Mouse (Mus musculus): ENCODE data around the gene Olfr740. TPM values are rescaled to one million over a fixed set of nuclear protein-coding genes. Genes with fewer than 3 reads are reported as not detected.

Gene Olfr740
- not detected in 2 replicates for polyA plus RNA-seq (2014; fragmentation: Nextera tagmentation; extraction: Ambion mirVana)

DNA sequence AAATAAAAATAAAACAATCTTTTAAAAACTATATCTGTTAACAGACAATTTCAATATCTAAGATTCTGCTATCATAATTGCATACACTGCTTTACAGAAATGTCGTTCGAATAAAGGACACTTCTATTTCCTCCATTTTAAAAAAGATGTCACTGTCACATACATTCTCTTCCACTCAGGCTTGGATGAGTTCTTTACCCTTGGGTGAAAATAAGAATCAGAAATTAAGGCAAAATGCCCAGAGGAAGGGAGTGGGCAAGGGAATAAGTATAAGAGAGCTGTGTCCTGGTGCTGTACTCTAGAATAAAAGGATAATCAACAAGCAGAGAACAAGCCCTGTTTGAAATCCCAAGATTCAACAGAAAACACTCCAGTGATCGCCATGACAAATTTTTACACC, at the start of gene Olfr740:
Olfr740 (plus strand) TSS at position 301 of the 400 bp plus-strand sequence.
- 80% methylated on average over 3 of the region's 3 CpGs for WGBS
- Histone ChIP-seq H3K9me3 (ENCODE audit: control insufficient read depth, low read length) (no peaks in the 10 kb centered on the region), H3K27me3 (ENCODE audit: control insufficient read depth, insufficient read depth, low read length) (no peaks in the 10 kb centered on the region), H3K27ac (ENCODE audit: low read depth, low read length) (no peak within 1 kb of the TSS), H3K4me2 (ENCODE audit: low read depth, low read length, severe bottlenecking) (no peak within 1 kb of the TSS), H3K4me3 (ENCODE audit: low read depth, low read length) (no peak within 1 kb of the TSS), H3K36me3 (ENCODE audit: control insufficient read depth, insufficient read depth, low read length) (no peaks in the 10 kb centered on the region), H3K9ac (ENCODE audit: low read length) (no peak within 1 kb of the TSS), H3K4me1 (replicated peaks; ENCODE audit: control insufficient read depth, insufficient read depth, low read length) (no peaks in the 10 kb centered on the region)
- ATAC-seq (replicated peaks; ENCODE audit: low FRiP score) (no peak), DNase-seq (ENCODE audit: low spot score) (no peak)

DNA sequence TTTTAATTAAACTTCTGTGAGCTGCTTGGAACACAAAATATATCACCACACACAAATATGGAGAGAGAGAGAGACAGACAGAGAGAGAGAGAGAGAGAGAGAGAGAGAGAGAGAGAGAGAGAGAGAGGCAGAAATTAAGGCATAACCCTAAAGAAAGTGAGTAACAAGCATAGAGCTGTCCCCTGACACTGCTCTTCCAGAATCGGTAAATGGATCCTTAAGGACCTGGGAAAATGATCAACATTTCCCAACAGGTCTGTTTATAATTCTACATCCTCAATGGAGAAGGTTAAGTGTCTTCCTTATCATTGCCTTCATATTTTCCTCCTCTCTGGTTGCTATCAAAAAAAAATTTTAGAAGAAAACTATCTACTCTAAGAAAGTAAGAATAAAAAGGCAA, 38.1 kb upstream of the Olfr740 start, which contains the start of gene Olfr738:
Olfr738 (plus strand) TSS at position 301 of the 400 bp plus-strand sequence.
- H3K36me3 ChIP-seq (ENCODE audit: control insufficient read depth, insufficient read depth, low read length), result no peaks in the 10 kb centered on the region
- no peaks in the 10 kb centered on the region for H3K27me3 ChIP-seq (ENCODE audit: control insufficient read depth, insufficient read depth, low read length)
- H3K4me3 ChIP-seq (ENCODE audit: low read depth, low read length), result no peak within 1 kb of the TSS
- H3K9me3 ChIP-seq (ENCODE audit: control insufficient read depth, low read length), result no peaks in the 10 kb centered on the region
- no peak for DNase-seq (ENCODE audit: low spot score)
- WGBS, result 83% methylated on average over 1 of the region's 1 CpGs
- H3K4me1 ChIP-seq (replicated peaks; ENCODE audit: control insufficient read depth, insufficient read depth, low read length), result no peaks in the 10 kb centered on the region
- H3K9ac ChIP-seq (ENCODE audit: low read length), result no peak within 1 kb of the TSS
- no peak within 1 kb of the TSS for H3K27ac ChIP-seq (ENCODE audit: low read depth, low read length)
- no peak for ATAC-seq (replicated peaks; ENCODE audit: low FRiP score)
- no peak within 1 kb of the TSS for H3K4me2 ChIP-seq (ENCODE audit: low read depth, low read length, severe bottlenecking)

- H3K4me1 ChIP-seq (replicated peaks; ENCODE audit: control insufficient read depth, insufficient read depth, low read length), result no peaks in the 10 kb centered on the region
- H3K27me3 ChIP-seq (ENCODE audit: control insufficient read depth, insufficient read depth, low read length), result no peaks in the 10 kb centered on the region
- ATAC-seq (replicated peaks; ENCODE audit: low FRiP score) (no peak), DNase-seq (ENCODE audit: low spot score) (no peak)
- H3K27ac ChIP-seq (ENCODE audit: low read depth, low read length), result no peak within 1 kb of the TSS
- no peak within 1 kb of the TSS for H3K4me3 ChIP-seq (ENCODE audit: low read depth, low read length)
- H3K36me3 ChIP-seq (ENCODE audit: control insufficient read depth, insufficient read depth, low read length), result no peaks in the 10 kb centered on the region
- H3K9me3 ChIP-seq (ENCODE audit: control insufficient read depth, low read length), result no peaks in the 10 kb centered on the region
- no peak within 1 kb of the TSS for H3K4me2 ChIP-seq (ENCODE audit: low read depth, low read length, severe bottlenecking)
- H3K9ac ChIP-seq (ENCODE audit: low read length), result no peak within 1 kb of the TSS
- WGBS, result 82% methylated on average over 2 of the region's 2 CpGs
Observed at GRCm38 (mm10) chr14:50418326-50418725, 27.0 kb upstream of the Olfr740 start, which contains the start of gene Olfr739. Olfr739 (plus strand) TSS chr14:50418626.

GRCm38 (mm10) chr14:50472438-50472837, 27.1 kb downstream of the Olfr740 start, which contains the start of gene Olfr741:
Olfr741 (plus strand) TSS chr14:50472738.
- Histone ChIP-seq H3K4me2 (ENCODE audit: low read depth, low read length, severe bottlenecking) (no peak within 1 kb of the TSS), H3K27me3 (ENCODE audit: control insufficient read depth, insufficient read depth, low read length) (no peaks in the 10 kb centered on the region), H3K36me3 (ENCODE audit: control insufficient read depth, insufficient read depth, low read length) (no peaks in the 10 kb centered on the region), H3K4me3 (ENCODE audit: low read depth, low read length) (no peak within 1 kb of the TSS), H3K9ac (ENCODE audit: low read length) (no peak within 1 kb of the TSS), H3K27ac (ENCODE audit: low read depth, low read length) (no peak within 1 kb of the TSS), H3K4me1 (replicated peaks; ENCODE audit: control insufficient read depth, insufficient read depth, low read length) (no peaks in the 10 kb centered on the region), H3K9me3 (ENCODE audit: control insufficient read depth, low read length) (no peaks in the 10 kb centered on the region)
- no peak for DNase-seq (ENCODE audit: low spot score)
- WGBS, result 81% methylated on average over 2 of the region's 2 CpGs
- no peak for ATAC-seq (replicated peaks; ENCODE audit: low FRiP score)

DNA sequence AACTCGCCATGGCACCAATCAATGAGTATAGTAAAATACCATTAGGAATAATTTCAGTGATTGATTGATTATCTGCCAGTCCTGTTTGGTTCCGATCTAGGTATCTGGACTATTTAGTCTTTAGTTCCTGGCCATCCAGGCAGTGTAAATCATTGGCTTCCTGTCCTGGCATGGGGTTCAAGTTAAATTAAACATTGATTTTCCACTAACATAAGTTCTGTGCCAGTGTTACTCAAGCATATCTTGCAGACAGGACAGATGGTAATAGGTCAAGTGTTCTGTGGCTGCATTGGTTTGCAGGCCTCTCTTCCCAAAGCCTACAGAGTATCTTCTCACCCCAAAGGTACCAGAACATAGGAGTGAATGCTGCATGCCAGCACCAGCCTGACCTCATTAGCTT, 33.1 kb downstream of the Olfr740 start:
- no peaks in the 10 kb centered on the region for H3K4me1 ChIP-seq (replicated peaks; ENCODE audit: control insufficient read depth, insufficient read depth, low read length)
- WGBS, result 77% methylated on average over 2 of the region's 2 CpGs
- ATAC-seq (replicated peaks; ENCODE audit: low FRiP score), result no peak

GRCm38 (mm10) chr14:50503300-50503699, 58.0 kb downstream of the Olfr740 start, which contains the start of gene Olfr742:
Olfr742 (plus strand) TSS chr14:50503600.
- Histone ChIP-seq H3K27ac (ENCODE audit: low read depth, low read length) (no peak within 1 kb of the TSS), H3K4me1 (replicated peaks; ENCODE audit: control insufficient read depth, insufficient read depth, low read length) (no peaks in the 10 kb centered on the region), H3K4me2 (ENCODE audit: low read depth, low read length, severe bottlenecking) (no peak within 1 kb of the TSS), H3K4me3 (ENCODE audit: low read depth, low read length) (no peak within 1 kb of the TSS), H3K27me3 (ENCODE audit: control insufficient read depth, insufficient read depth, low read length) (no peaks in the 10 kb centered on the region), H3K36me3 (ENCODE audit: control insufficient read depth, insufficient read depth, low read length) (no peaks in the 10 kb centered on the region), H3K9ac (ENCODE audit: low read length) (no peak within 1 kb of the TSS), H3K9me3 (ENCODE audit: control insufficient read depth, low read length) (no peaks in the 10 kb centered on the region)
- DNase-seq (ENCODE audit: low spot score) (no peak), ATAC-seq (replicated peaks; ENCODE audit: low FRiP score) (no peak)
- WGBS, result 61% methylated on average over 2 of the region's 2 CpGs

More for the DNA sequence above, 33.1 kb downstream of the Olfr740 start:
- no peak overlapping the region for H3K27ac ChIP-seq (ENCODE audit: low read depth, low read length)
- H3K4me3 ChIP-seq (ENCODE audit: low read depth, low read length), result no peak overlapping the region
- no peaks in the 10 kb centered on the region for H3K36me3 ChIP-seq (ENCODE audit: control insufficient read depth, insufficient read depth, low read length)
- H3K9ac ChIP-seq (ENCODE audit: low read length), result no peak overlapping the region
- DNase-seq (ENCODE audit: low spot score), result no peak
- no peaks in the 10 kb centered on the region for H3K9me3 ChIP-seq (ENCODE audit: control insufficient read depth, low read length)
- H3K27me3 ChIP-seq (ENCODE audit: control insufficient read depth, insufficient read depth, low read length), result no peaks in the 10 kb centered on the region
- no peak overlapping the region for H3K4me2 ChIP-seq (ENCODE audit: low read depth, low read length, severe bottlenecking)

Other genes with a start within 250 kb of the Olfr740 start
- not detected in 2 replicates for gene Olfr731, start 203.7 kb upstream of the Olfr740 start, polyA plus RNA-seq (2014; fragmentation: Nextera tagmentation; extraction: Ambion mirVana)
- not detected in 2 replicates for gene Olfr732, start 161.3 kb upstream of the Olfr740 start, polyA plus RNA-seq (2014; fragmentation: Nextera tagmentation; extraction: Ambion mirVana)
- not detected in 2 replicates for gene Olfr733, start 144.0 kb upstream of the Olfr740 start, polyA plus RNA-seq (2014; fragmentation: Nextera tagmentation; extraction: Ambion mirVana)
- not detected in 2 replicates for gene Olfr734, start 118.8 kb upstream of the Olfr740 start, polyA plus RNA-seq (2014; fragmentation: Nextera tagmentation; extraction: Ambion mirVana)
- gene Olfr735, start 96.7 kb upstream of the Olfr740 start, polyA plus RNA-seq (2014; fragmentation: Nextera tagmentation; extraction: Ambion mirVana), result not detected in 2 replicates
- not detected in 2 replicates for gene Tlr11, start 87.6 kb upstream of the Olfr740 start, polyA plus RNA-seq (2014; fragmentation: Nextera tagmentation; extraction: Ambion mirVana)
- gene Olfr736, start 64.4 kb upstream of the Olfr740 start, polyA plus RNA-seq (2014; fragmentation: Nextera tagmentation; extraction: Ambion mirVana), result not detected in 2 replicates
- not detected in 2 replicates for gene Olfr738, start 38.0 kb upstream of the Olfr740 start, polyA plus RNA-seq (2014; fragmentation: Nextera tagmentation; extraction: Ambion mirVana)
- not detected in 2 replicates for gene Olfr739, start 26.9 kb upstream of the Olfr740 start, polyA plus RNA-seq (2014; fragmentation: Nextera tagmentation; extraction: Ambion mirVana)
- gene Olfr741, start 27.2 kb downstream of the Olfr740 start, polyA plus RNA-seq (2014; fragmentation: Nextera tagmentation; extraction: Ambion mirVana), result not detected in 2 replicates
- not detected in 2 replicates for gene Olfr742, start 58.1 kb downstream of the Olfr740 start, polyA plus RNA-seq (2014; fragmentation: Nextera tagmentation; extraction: Ambion mirVana)
- not detected in 2 replicates for gene Olfr743, start 76.3 kb downstream of the Olfr740 start, polyA plus RNA-seq (2014; fragmentation: Nextera tagmentation; extraction: Ambion mirVana)
- gene Olfr744, start 169.3 kb downstream of the Olfr740 start, polyA plus RNA-seq (2014; fragmentation: Nextera tagmentation; extraction: Ambion mirVana), result not detected in 2 replicates
- not detected in 2 replicates for gene Olfr745, start 193.8 kb downstream of the Olfr740 start, polyA plus RNA-seq (2014; fragmentation: Nextera tagmentation; extraction: Ambion mirVana)
- not detected in 2 replicates for gene Olfr746, start 201.5 kb downstream of the Olfr740 start, polyA plus RNA-seq (2014; fragmentation: Nextera tagmentation; extraction: Ambion mirVana)
- gene Olfr747, start 247.7 kb downstream of the Olfr740 start, polyA plus RNA-seq (2014; fragmentation: Nextera tagmentation; extraction: Ambion mirVana), result not detected in 2 replicates